Mouse (Mus musculus) liver, embryonic 14.5 days (tissue): ENCODE measurements at regions not wholly inside any gene's neighbourhood (a gene's known extent, or its start where the extent isn't known, plus 50 kb on each side); places are given as distances from the start of the nearest gene placed in this dataset.

Source experiments
- ATAC-seq: fragments of 200-750 bp; cut with Nextera tagmentation; 2 replicates; pipeline ENCODE4 v1.8.0; 2017; ENCODE audit warnings: moderate number of reproducible peaks, mild to moderate bottlenecking, moderate library complexity; ENCODE audit not compliant: insufficient read depth
- DNase-seq, 3 experiments: peaks; one replicate each; pipeline ENCODE4 v3.0.0-alpha.2; 2012 to 2013; ENCODE audit warnings: low read depth in 3 of 3, low spot score in 3 of 3
- H3K27ac ChIP-seq: fragments of 300-500 bp; sonication (generic); 2 replicates; pipeline ENCODE4 v1.5.1; 2014; ENCODE audit warnings: moderate library complexity, mild to moderate bottlenecking, control low read depth, inconsistent platforms
- H3K27me3 ChIP-seq: fragments of 300-500 bp; sonication (generic); 2 replicates; pipeline ENCODE4 v1.6.1; 2014; ENCODE audit warnings: mild to moderate bottlenecking, low read length, moderate library complexity; ENCODE audit not compliant: control insufficient read depth, insufficient read depth
- H3K36me3 ChIP-seq: fragments of 300-500 bp; sonication (generic); replicated peaks from 2 replicates; pipeline ENCODE4 v1.6.1; 2014; ENCODE audit warnings: low read depth; ENCODE audit not compliant: control insufficient read depth, insufficient read depth
- H3K4me1 ChIP-seq, 2 experiments: fragments of 200-500 bp in 1 of 2; fragments of 300-500 bp in 1 of 2; sonication (generic) in 1 of 2; replicated peaks; 2 replicates each; pipeline ENCODE4 v1.6.1; 2012 to 2014; ENCODE audit warnings: antibody characterized with exemption in 1 of 2, inconsistent platforms in 1 of 2, low read length in 1 of 2; ENCODE audit not compliant: control insufficient read depth in 2 of 2, insufficient read depth in 2 of 2
- H3K4me2 ChIP-seq: fragments of 300-500 bp; sonication (generic); 2 replicates; pipeline ENCODE4 v1.6.1; 2014; ENCODE audit warnings: low read depth, mild to moderate bottlenecking, control low read depth, moderate library complexity
- H3K4me3 ChIP-seq, 2 experiments: fragments of 200-500 bp in 1 of 2; fragments of 300-500 bp in 1 of 2; sonication (generic) in 1 of 2; 2 replicates each; pipeline ENCODE4 v1.5.1; 2012 to 2014; ENCODE audit warnings: low read depth in 2 of 2, low read length in 2 of 2, mild to moderate bottlenecking in 2 of 2, control low read depth in 1 of 2, inconsistent platforms in 1 of 2, moderate library complexity in 1 of 2; ENCODE audit not compliant: insufficient read depth in 1 of 2
- H3K9ac ChIP-seq: fragments of 300-500 bp; sonication (generic); replicated peaks from 2 replicates; pipeline ENCODE4 v1.6.1; 2014; ENCODE audit warnings: mild to moderate bottlenecking, control low read depth, moderate library complexity
- H3K9me3 ChIP-seq: fragments of 300-500 bp; sonication (generic); 2 replicates; pipeline ENCODE4 v1.6.1; 2016; ENCODE audit warnings: low read length, mixed read lengths; ENCODE audit not compliant: control insufficient read depth
- CTCF ChIP-seq: IDR thresholded peaks from 2 replicates; pipeline ENCODE4 v1.5.1; 2016; ENCODE audit warnings: antibody characterized with exemption, low read depth, control low read depth
- EP300 ChIP-seq: IDR thresholded peaks from 2 replicates; pipeline ENCODE4 v1.6.1; 2016; ENCODE audit warnings: antibody characterized with exemption, low read depth
- WGBS: fragments of 180-500 bp; shearing (Covaris S2); extraction: QIAGEN DNeasy Blood & Tissue Kit; methylation state at CpG from one replicate; pipeline ENCODE4 v1.1.7; 2014; ENCODE audit not compliant: insufficient replicate concordance; 5-methylcytosine and 5-hydroxymethylcytosine counted together

DNA sequence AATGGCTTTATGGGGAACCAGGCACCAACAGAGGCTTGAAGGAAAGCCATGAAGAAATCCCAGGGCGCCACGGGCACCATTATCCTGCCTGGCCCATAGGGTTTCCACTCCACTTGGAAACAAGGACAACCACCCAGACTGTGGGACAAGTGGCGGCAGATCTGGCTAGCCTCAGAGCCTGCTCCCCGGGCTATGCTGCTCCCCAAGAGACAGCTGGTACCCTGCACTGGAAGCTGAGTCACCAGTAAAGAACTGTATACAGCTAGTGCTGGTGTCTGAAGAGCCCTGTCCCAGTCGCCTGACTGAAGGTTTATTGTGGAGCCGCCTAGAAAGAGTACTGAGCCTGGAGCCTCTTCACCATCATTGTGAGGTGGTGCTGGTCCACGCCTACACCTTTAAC lies 140.6 kb upstream of the Zfp703 start:
- H3K27ac ChIP-seq = no peak overlapping the region

DNA sequence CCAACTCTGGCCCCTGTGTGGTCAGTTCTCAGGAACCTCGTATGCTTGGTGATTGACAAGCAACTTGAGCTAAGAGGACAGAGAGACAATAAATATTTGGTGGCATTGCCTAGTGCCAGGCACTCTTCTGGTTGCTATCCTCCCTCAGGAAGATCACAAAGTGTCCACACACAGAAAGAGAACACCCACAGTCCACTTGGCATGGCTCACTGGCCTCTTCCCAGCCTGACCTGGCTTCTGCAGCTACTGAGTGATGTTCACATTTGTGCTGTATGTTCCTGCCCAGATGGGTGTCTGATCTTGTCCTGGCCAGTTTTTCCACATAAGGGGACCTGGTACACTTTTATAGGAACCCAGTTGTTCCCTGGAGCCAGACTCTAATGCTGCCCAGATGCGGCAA lies 136.8 kb upstream of the Zfp703 start:
- Histone ChIP-seq H3K36me3 (no peaks in the 10 kb centered on the region), H3K27ac (no peak overlapping the region), H3K4me3 (no peak overlapping the region), H3K9ac (no peak overlapping the region), H3K4me1 (peaks cover 0 to 10% of the 10 kb centered on the region in 2 experiments; a peak in 1 of 4 replicates), H3K27me3 (no peaks in the 10 kb centered on the region), H3K4me2 (no peak overlapping the region), H3K9me3 (no peaks in the 10 kb centered on the region)
- no peak for TF ChIP-seq CTCF
- TF ChIP-seq EP300 = no peak
- no peak for ATAC-seq
- 50% methylated on average over 2 of the region's 2 CpGs for WGBS
- DNase-seq = no peak

More for the DNA sequence above, 140.6 kb upstream of the Zfp703 start:
- Histone ChIP-seq H3K4me3 (no peak overlapping the region), H3K9me3 (no peaks in the 10 kb centered on the region), H3K9ac (no peak overlapping the region), H3K4me2 (no peak overlapping the region), H3K4me1 (0 out of 4 replicates have a peak, but pooled peaks cover 0 to 4% of the 10 kb centered on the region in 2 experiments), H3K27me3 (no peaks in the 10 kb centered on the region), H3K36me3 (no peaks in the 10 kb centered on the region)
- TF ChIP-seq EP300 (no peak), CTCF (no peak)
- ATAC-seq = no peak
- whole genome bisulfite sequencing = 63% methylated on average over 7 of the region's 7 CpGs
- no peak for DNase-seq

DNA sequence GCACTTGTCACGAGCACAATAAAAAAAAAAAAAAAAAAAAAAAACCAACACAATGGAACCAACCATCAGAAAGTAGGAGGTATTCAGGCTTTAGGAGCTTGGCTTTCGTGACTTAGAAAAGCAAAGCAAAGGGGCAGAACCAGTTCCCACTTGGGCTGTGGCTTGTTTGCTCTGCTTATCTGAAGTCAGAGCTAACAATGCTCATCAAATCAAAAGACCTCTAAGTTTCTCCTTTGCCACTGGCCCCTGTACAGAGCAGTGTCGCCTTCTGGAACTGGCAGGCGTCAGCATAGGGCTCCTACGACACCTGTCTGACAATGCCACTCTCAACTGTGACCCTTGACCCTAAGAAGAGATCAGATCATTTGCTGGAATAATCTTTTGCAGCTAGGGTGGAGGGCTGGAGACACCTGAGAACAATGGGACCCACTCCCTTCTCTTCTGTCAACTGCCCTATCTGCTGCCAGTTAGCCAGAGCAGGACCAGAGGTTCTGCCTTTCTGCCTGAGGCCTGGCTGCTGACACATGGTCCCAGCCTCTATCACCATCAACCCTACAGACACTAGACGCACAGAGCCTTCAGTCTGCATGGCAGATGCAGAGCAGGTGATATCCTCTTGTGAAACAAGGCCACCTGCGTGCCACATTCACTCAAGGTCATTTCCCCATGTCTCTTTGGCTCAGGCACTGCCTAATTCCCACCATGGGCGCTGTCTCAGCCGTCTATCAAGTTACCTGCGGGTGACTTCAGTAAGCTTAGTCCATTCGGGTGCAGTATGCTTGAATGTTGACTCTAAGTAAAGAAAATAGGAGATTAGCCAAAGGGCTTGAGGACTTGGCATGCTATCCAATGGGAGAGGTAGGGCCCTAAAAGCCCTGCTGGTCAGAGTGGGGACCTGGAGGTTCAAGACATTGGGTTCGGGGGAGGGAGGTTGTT lies 136.1 kb upstream of the Zfp703 start:
- 51% methylated on average over 12 of the region's 12 CpGs for WGBS
- Histone ChIP-seq H3K36me3 (no peaks in the 10 kb centered on the region), H3K4me3 (no peak overlapping the region), H3K9ac (no peak overlapping the region), H3K27ac (no peak overlapping the region), H3K27me3 (no peaks in the 10 kb centered on the region), H3K4me1 (peaks cover 0 to 9% of the 10 kb centered on the region in 2 experiments; a peak in 1 of 4 replicates), H3K4me2 (no peak overlapping the region), H3K9me3 (no peaks in the 10 kb centered on the region)
- no peak for DNase-seq
- ATAC-seq = no peak
- TF ChIP-seq EP300 (no peak), CTCF (no peak)

DNA sequence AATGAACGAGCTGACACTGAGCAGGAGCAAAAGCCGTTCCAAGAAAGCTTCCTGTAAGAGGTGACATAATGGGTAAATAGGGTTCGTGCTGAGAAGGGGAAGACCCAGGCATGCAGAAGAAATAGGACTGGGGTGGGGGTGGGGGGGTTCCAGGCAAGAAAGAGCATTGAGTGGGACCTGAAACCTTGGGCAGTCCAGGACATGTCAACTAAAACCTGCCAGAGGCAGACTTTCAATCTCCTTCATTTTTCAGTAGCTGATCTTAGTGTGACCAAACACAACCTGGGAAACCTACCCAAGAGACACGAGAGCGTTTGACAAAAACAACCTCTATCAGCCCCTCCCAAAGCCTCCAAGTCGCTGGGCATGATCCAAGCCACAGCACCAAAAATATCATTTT lies 133.4 kb upstream of the Zfp703 start:
- no peaks in the 10 kb centered on the region for H3K36me3 ChIP-seq
- TF ChIP-seq CTCF (no peak), EP300 (no peak)
- H3K4me2 ChIP-seq = no peak overlapping the region
- H3K27me3 ChIP-seq = no peaks in the 10 kb centered on the region
- H3K4me1 ChIP-seq = peaks cover 0 to 8% of the 10 kb centered on the region in 2 experiments; a peak in 1 of 4 replicates
- ATAC-seq (no peak), DNase-seq (no peak)
- no peak overlapping the region for H3K9ac ChIP-seq
- H3K9me3 ChIP-seq = no peaks in the 10 kb centered on the region
- H3K4me3 ChIP-seq = no peak overlapping the region
- H3K27ac ChIP-seq = no peak overlapping the region
- 40% methylated on average over 6 of the region's 6 CpGs for whole genome bisulfite sequencing

DNA sequence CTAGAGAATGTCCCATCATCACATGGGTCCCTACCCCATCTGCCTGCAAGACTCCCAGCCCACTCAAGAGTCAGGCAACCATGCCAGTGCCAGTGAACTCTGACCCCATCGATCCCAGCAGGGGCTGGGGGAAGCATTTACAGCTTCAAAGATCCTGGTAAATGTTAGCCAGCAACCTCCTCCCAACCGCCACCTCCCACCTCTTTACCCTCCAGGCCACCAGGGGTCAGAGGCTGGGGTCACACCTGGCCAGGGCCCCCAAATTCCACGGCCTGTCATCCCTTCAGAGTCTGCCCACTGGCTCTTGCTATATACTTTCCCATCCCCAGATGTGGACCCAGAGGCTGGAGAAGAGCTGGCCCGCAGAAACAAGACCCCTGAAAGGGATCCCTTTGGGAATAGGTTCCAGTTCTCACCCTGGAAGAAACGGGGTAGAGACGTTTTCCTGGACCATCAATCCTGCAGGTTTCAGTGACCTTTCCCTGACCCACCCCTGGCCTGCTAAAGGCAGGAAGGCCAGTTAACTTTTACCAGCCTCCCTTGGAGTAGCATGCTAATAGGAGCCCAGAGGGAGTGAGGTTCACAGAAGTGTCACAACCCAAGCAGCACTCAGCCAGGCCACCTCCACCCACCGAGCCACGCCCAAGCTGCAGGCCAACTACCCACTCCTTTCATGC lies 132.9 kb upstream of the Zfp703 start:
- H3K4me2 ChIP-seq = no peak overlapping the region
- no peaks in the 10 kb centered on the region for H3K27me3 ChIP-seq
- 46% methylated on average over 8 of the region's 8 CpGs for WGBS
- H3K9me3 ChIP-seq = no peaks in the 10 kb centered on the region
- H3K27ac ChIP-seq = no peak overlapping the region
- H3K4me1 ChIP-seq = peaks cover 0 to 11% of the 10 kb centered on the region in 2 experiments; a peak in 1 of 4 replicates
- no peak for ATAC-seq
- no peaks in the 10 kb centered on the region for H3K36me3 ChIP-seq
- H3K9ac ChIP-seq = no peak overlapping the region
- no peak overlapping the region for H3K4me3 ChIP-seq
- TF ChIP-seq CTCF (no peak), EP300 (no peak)
- no peak for DNase-seq
